Comparison of ENCODE assay signal across 7 mouse cellular contexts in genomic region chr10:77623069-77623492, GRCm38 (mm10). TPM values are rescaled to one million over a fixed set of nuclear protein-coding genes. Genes with fewer than 3 reads are reported as not detected.
DNase-seq lines count a peak whose midpoint lies in the region; ATAC-seq and TF ChIP-seq lines count a peak whose summit lies in the region.

No protein-coding gene starts in this region.

- H3K4me3 ChIP-seq in ES-Bruce4 (ENCODE audit: low read depth, low read length): peak overlapping the region; percentile 28
- peak overlapping the region; percentile 97 for H3K4me3 ChIP-seq in embryonic facial prominence, embryonic 13.5 days
- H3K4me3 ChIP-seq in heart, embryonic 14.5 days (ENCODE audit: control insufficient read depth in 1 of 2, insufficient read depth in 1 of 2, low read depth in 1 of 2, low read length in 2 of 2): peak overlapping the region; percentile 90 to 98
- peak overlapping the region; percentile 93 for H3K4me3 ChIP-seq in limb, embryonic 10.5 days

- no peak for TF ChIP-seq POLR2A in ES-Bruce4 (IDR thresholded peaks at IDR 0.05; ENCODE audit: insufficient read depth, low read length)

- no peaks in the 10 kb centered on the region for H3K9me3 ChIP-seq in ES-Bruce4 (replicated peaks; ENCODE audit: control insufficient read depth, insufficient read depth, low read length, poor library complexity, severe bottlenecking)
- no peaks in the 10 kb centered on the region for H3K9me3 ChIP-seq in embryonic facial prominence, embryonic 13.5 days
- H3K9me3 ChIP-seq in heart, embryonic 14.5 days (ENCODE audit: control insufficient read depth, low read length): no peaks in the 10 kb centered on the region
- no peaks in the 10 kb centered on the region for H3K9me3 ChIP-seq in limb, embryonic 10.5 days (replicated peaks)

- H3K27me3 ChIP-seq in ES-Bruce4 (ENCODE audit: control insufficient read depth, insufficient read depth, low read length, poor library complexity, severe bottlenecking): no peaks in the 10 kb centered on the region
- H3K27me3 ChIP-seq in embryonic facial prominence, embryonic 13.5 days: no peaks in the 10 kb centered on the region
- no peaks in the 10 kb centered on the region for H3K27me3 ChIP-seq in heart, embryonic 14.5 days (ENCODE audit: control insufficient read depth, insufficient read depth, low read length)
- H3K27me3 ChIP-seq in limb, embryonic 10.5 days (ENCODE audit: low read depth, poor library complexity, severe bottlenecking): no peaks in the 10 kb centered on the region

- H3K4me2 ChIP-seq in embryonic facial prominence, embryonic 13.5 days: peak overlapping the region; percentile 82
- peak overlapping the region; percentile 84 for H3K4me2 ChIP-seq in heart, embryonic 14.5 days (ENCODE audit: low read length)

- no peak for TF ChIP-seq EP300 in ES-Bruce4 (IDR thresholded peaks at IDR 0.05; ENCODE audit: insufficient read depth, low read depth, low read length)

- H3K9ac ChIP-seq in ES-Bruce4 (ENCODE audit: low read depth, poor library complexity, severe bottlenecking): peak overlapping the region; percentile 98
- peak overlapping the region; percentile 98 for H3K9ac ChIP-seq in embryonic facial prominence, embryonic 13.5 days
- H3K9ac ChIP-seq in heart, embryonic 14.5 days (ENCODE audit: low read length): peak overlapping the region; percentile 94

- 7% methylated on average over 8 of the region's 8 CpGs for WGBS in embryonic facial prominence, embryonic 13.5 days
- 9% methylated on average over 8 of the region's 8 CpGs for WGBS in heart, embryonic 14.5 days
- 19% methylated on average over 8 of the region's 8 CpGs for WGBS in limb, embryonic 10.5 days

- no peak overlapping the region for H3K27ac ChIP-seq in ES-Bruce4 (ENCODE audit: insufficient read depth, low read length)
- no peak overlapping the region for H3K27ac ChIP-seq in embryonic facial prominence, embryonic 13.5 days
- H3K27ac ChIP-seq in heart, embryonic 14.5 days (replicated peaks in 1 of 2; ENCODE audit: control insufficient read depth in 1 of 2, insufficient read depth in 1 of 2, low read depth in 2 of 2, low read length in 2 of 2): peak overlapping the region; percentile 76 to 83
- peak overlapping the region; percentile 93; the same call in 1 of the 2 replicates for H3K27ac ChIP-seq in limb, embryonic 10.5 days

- no peak for ATAC-seq in embryonic facial prominence, embryonic 13.5 days (ENCODE audit: insufficient number of reproducible peaks, insufficient read depth, low FRiP score, low TSS enrichment, low read depth)
- ATAC-seq in heart, embryonic 14.5 days (ENCODE audit: insufficient number of reproducible peaks, insufficient read depth, low FRiP score, low read depth): no peak

- peaks cover 4% of the 10 kb centered on the region; the same call in 1 of the 2 replicates for H3K36me3 ChIP-seq in ES-Bruce4 (ENCODE audit: control insufficient read depth, insufficient read depth, low read length, poor library complexity, severe bottlenecking)
- peaks cover 9% of the 10 kb centered on the region for H3K36me3 ChIP-seq in embryonic facial prominence, embryonic 13.5 days
- H3K36me3 ChIP-seq in heart, embryonic 14.5 days (ENCODE audit: control insufficient read depth, insufficient read depth, low read length): peaks cover 17% of the 10 kb centered on the region
- peaks cover 31% of the 10 kb centered on the region for H3K36me3 ChIP-seq in limb, embryonic 10.5 days

- peaks cover 2% of the 10 kb centered on the region for H3K4me1 ChIP-seq in ES-Bruce4 (ENCODE audit: control insufficient read depth, insufficient read depth, low read length)
- H3K4me1 ChIP-seq in embryonic facial prominence, embryonic 13.5 days: peaks cover 26% of the 10 kb centered on the region
- H3K4me1 ChIP-seq in heart, embryonic 14.5 days (ENCODE audit: control insufficient read depth in 2 of 2, insufficient read depth in 2 of 2, low read length in 2 of 2): peaks cover 14 to 29% of the 10 kb centered on the region in 2 experiments
- peaks cover 23% of the 10 kb centered on the region for H3K4me1 ChIP-seq in limb, embryonic 10.5 days

- peak; percentile 19 to 23 for DNase-seq in B cell, adult 2 months
- DNase-seq in limb, embryonic 10.5 days (ENCODE audit: low spot score): peak; percentile 40
- DNase-seq in mesoderm, embryonic 11.5 days (ENCODE audit: low read depth, low spot score): peak; percentile 47
- DNase-seq in ovary, postnatal 36 days (ENCODE audit: low spot score): no peak

- no peak for TF ChIP-seq CTCF in ES-Bruce4 (IDR thresholded peaks at IDR 0.05; ENCODE audit: low read depth, low read length)

RNA-seq across cellular contexts. Expression of gene Ube2g2, which starts 1.0 kb away (rescaled TPM):
- 40.2 and 43.2 TPM in 2 replicates for polyA plus RNA-seq in ES-Bruce4 (2011; ENCODE audit: insufficient read depth, insufficient read length, low read depth, missing spikeins)
- polyA plus RNA-seq in embryonic facial prominence, embryonic 13.5 days (2015; fragmentation: Nextera tagmentation; extraction: Ambion mirVana): 76.4 and 80.3 TPM in 2 replicates
- polyA plus RNA-seq in heart, embryonic 14.5 days (2014; fragmentation: Nextera tagmentation; extraction: Ambion mirVana): 50.4 and 53.0 TPM in 2 replicates
- polyA plus RNA-seq in limb, embryonic 10.5 days (2016; fragmentation: Nextera tagmentation; extraction: Ambion mirVana): 98.4 and 104 TPM in 2 replicates

RNA-seq across cellular contexts. Expression of gene Gm49325, which starts 17.1 kb away (rescaled TPM):
- 50.7 and 57.6 TPM in 2 replicates for polyA plus RNA-seq in ES-Bruce4 (2011; ENCODE audit: insufficient read depth, insufficient read length, low read depth, missing spikeins)
- 2.6 and 4.1 TPM in 2 replicates for polyA plus RNA-seq in embryonic facial prominence, embryonic 13.5 days (2015; fragmentation: Nextera tagmentation; extraction: Ambion mirVana)
- polyA plus RNA-seq in heart, embryonic 14.5 days (2014; fragmentation: Nextera tagmentation; extraction: Ambion mirVana): 2.9 TPM in 1 of 2 replicates, not detected in the other
- polyA plus RNA-seq in limb, embryonic 10.5 days (2016; fragmentation: Nextera tagmentation; extraction: Ambion mirVana): 1.6 and 1.7 TPM in 2 replicates

RNA-seq across cellular contexts. Expression of gene Sumo3, which starts 17.2 kb away (rescaled TPM):
- polyA plus RNA-seq in ES-Bruce4 (2011; ENCODE audit: insufficient read depth, insufficient read length, low read depth, missing spikeins): 218 and 242 TPM in 2 replicates
- 393 and 397 TPM in 2 replicates for polyA plus RNA-seq in embryonic facial prominence, embryonic 13.5 days (2015; fragmentation: Nextera tagmentation; extraction: Ambion mirVana)
- polyA plus RNA-seq in heart, embryonic 14.5 days (2014; fragmentation: Nextera tagmentation; extraction: Ambion mirVana): 144 and 156 TPM in 2 replicates
- polyA plus RNA-seq in limb, embryonic 10.5 days (2016; fragmentation: Nextera tagmentation; extraction: Ambion mirVana): 400 and 420 TPM in 2 replicates

RNA-seq across cellular contexts. Expression of gene Pttg1ip, which starts 41.6 kb away (rescaled TPM):
- polyA plus RNA-seq in ES-Bruce4 (2011; ENCODE audit: insufficient read depth, insufficient read length, low read depth, missing spikeins): 83.2 and 89.6 TPM in 2 replicates
- polyA plus RNA-seq in embryonic facial prominence, embryonic 13.5 days (2015; fragmentation: Nextera tagmentation; extraction: Ambion mirVana): 104 and 109 TPM in 2 replicates
- polyA plus RNA-seq in heart, embryonic 14.5 days (2014; fragmentation: Nextera tagmentation; extraction: Ambion mirVana): 128 and 133 TPM in 2 replicates
- 64.0 and 73.7 TPM in 2 replicates for polyA plus RNA-seq in limb, embryonic 10.5 days (2016; fragmentation: Nextera tagmentation; extraction: Ambion mirVana)

Comparison
In these comparisons a context has a peak if more than half of its experiments do, and no peak if none do; other contexts are left out.
1. H3K27ac ChIP-seq: peak in heart, embryonic 14.5 days (2 of 2) and limb, embryonic 10.5 days (single experiment); none in ES-Bruce4 (single experiment) and embryonic facial prominence, embryonic 13.5 days (single experiment).
2. H3K4me3 ChIP-seq: peak in every context shown above with its lines; median percentile 97 in embryonic facial prominence, embryonic 13.5 days; 94 in heart, embryonic 14.5 days; 93 in limb, embryonic 10.5 days; 28 in ES-Bruce4.
3. RNA of gene Gm49325, which starts 17.1 kb away (polyA plus RNA-seq): 50.7 to 57.6 TPM in ES-Bruce4; 2.6 to 4.1 TPM in embryonic facial prominence, embryonic 13.5 days, 1.6 to 1.7 TPM in limb, embryonic 10.5 days and 2.9 TPM in heart, embryonic 14.5 days; every median in the first group is over 10 times any median in the second.
4. Peak in every context shown above with its lines, with median percentiles within 50 percentile points of each other: H3K9ac ChIP-seq.